Mouse (Mus musculus): ENCODE results near the gene Stat3. TPM values are rescaled to one million over a fixed set of nuclear protein-coding genes. Genes with fewer than 3 reads are reported as not detected.

Gene Stat3
- polyA plus RNA-seq, 1 experiment from 2014 or later, result 34.3 TPM

- no peaks in the 10 kb centered on the region for H3K36me3 ChIP-seq
- H3K4me2 ChIP-seq (replicated peaks), result peak overlapping the region; percentile 17
- H3K27ac ChIP-seq, result no peak overlapping the region
- WGBS, result 6% methylated on average over 6 of the region's 6 CpGs
- no peak overlapping the region for H3K4me3 ChIP-seq (replicated peaks)
- H3K27me3 ChIP-seq, result peaks cover 36% of the 10 kb centered on the region
- H3K4me1 ChIP-seq (replicated peaks), result peaks cover 11% of the 10 kb centered on the region
- no peaks in the 10 kb centered on the region for H3K9me3 ChIP-seq
- ATAC-seq, result peak; percentile 89
- no peak overlapping the region for H3K9ac ChIP-seq (replicated peaks)
Measured at GRCm38 (mm10) chr11:100960540-100960939, 21.2 kb upstream of the Stat3 start.

- Histone ChIP-seq H3K4me1 (replicated peaks) (peaks cover 11% of the 10 kb centered on the region), H3K4me2 (replicated peaks) (no peak overlapping the region), H3K27me3 (peaks cover 31% of the 10 kb centered on the region), H3K4me3 (replicated peaks) (no peak overlapping the region), H3K9ac (replicated peaks) (no peak overlapping the region), H3K9me3 (no peaks in the 10 kb centered on the region), H3K27ac (no peak overlapping the region), H3K36me3 (no peaks in the 10 kb centered on the region)
- no peak for ATAC-seq
- WGBS, result 30% methylated on average over 3 of the region's 3 CpGs
Measured at GRCm38 (mm10) chr11:100959826-100960225, 20.5 kb upstream of the Stat3 start.

- Histone ChIP-seq H3K27me3 (peaks cover 31% of the 10 kb centered on the region), H3K4me2 (replicated peaks) (peak overlapping the region; percentile 45), H3K4me1 (replicated peaks) (peaks cover 11% of the 10 kb centered on the region), H3K27ac (no peak overlapping the region), H3K9ac (replicated peaks) (no peak overlapping the region), H3K36me3 (no peaks in the 10 kb centered on the region), H3K9me3 (no peaks in the 10 kb centered on the region), H3K4me3 (replicated peaks) (peak overlapping the region; percentile 27)
- peak; percentile 8; the same call in 1 of the 2 replicates for ATAC-seq
- WGBS, result 4% methylated on average over 14 of the region's 14 CpGs
Measured at GRCm38 (mm10) chr11:100959464-100959810, 20.1 kb upstream of the Stat3 start.

- WGBS, result 7% methylated on average over 76 of the region's 76 CpGs
- Histone ChIP-seq H3K9ac (replicated peaks) (0 out of 2 replicates have a peak overlapping the region, but pooled peaks have one; percentile 36), H3K4me1 (replicated peaks) (peaks cover 11% of the 10 kb centered on the region), H3K4me2 (replicated peaks) (peak overlapping the region; percentile 45), H3K27ac (no peak overlapping the region), H3K27me3 (peaks cover 31% of the 10 kb centered on the region), H3K4me3 (replicated peaks) (peak overlapping the region; percentile 27), H3K9me3 (no peaks in the 10 kb centered on the region), H3K36me3 (no peaks in the 10 kb centered on the region)
- 0 out of 2 replicates have a peak, but pooled peaks have one; percentile 7 for ATAC-seq
Measured at GRCm38 (mm10) chr11:100958613-100959463, 19.5 kb upstream of the Stat3 start.

- Histone ChIP-seq H3K36me3 (no peaks in the 10 kb centered on the region), H3K4me3 (replicated peaks) (no peak overlapping the region), H3K9me3 (no peaks in the 10 kb centered on the region), H3K9ac (replicated peaks) (no peak overlapping the region), H3K27me3 (peaks cover 31% of the 10 kb centered on the region), H3K4me2 (replicated peaks) (no peak overlapping the region), H3K27ac (no peak overlapping the region), H3K4me1 (replicated peaks) (peaks cover 11% of the 10 kb centered on the region)
- no peak for ATAC-seq
- 37% methylated on average over 6 of the region's 6 CpGs for WGBS
Measured at GRCm38 (mm10) chr11:100957915-100958469, 18.7 kb upstream of the Stat3 start.

- Histone ChIP-seq H3K4me3 (replicated peaks) (no peak overlapping the region), H3K27ac (no peak overlapping the region), H3K4me1 (replicated peaks) (peaks cover 12% of the 10 kb centered on the region), H3K9me3 (no peaks in the 10 kb centered on the region), H3K4me2 (replicated peaks) (no peak overlapping the region), H3K27me3 (peaks cover 31% of the 10 kb centered on the region), H3K9ac (replicated peaks) (0 out of 2 replicates have a peak overlapping the region, but pooled peaks have one; percentile 21), H3K36me3 (no peaks in the 10 kb centered on the region)
- WGBS, result 4% methylated on average over 5 of the region's 5 CpGs
- ATAC-seq, result no peak
Measured at GRCm38 (mm10) chr11:100957244-100957643, 17.9 kb upstream of the Stat3 start.

- no peaks in the 10 kb centered on the region for H3K36me3 ChIP-seq
Measured at GRCm38 (mm10) chr11:100949540-100949939, 10.2 kb upstream of the Stat3 start.

GRCm38 (mm10) chr11:100948317-100948716 lies 9.0 kb upstream of the Stat3 start:
- H3K36me3 ChIP-seq, result no peaks in the 10 kb centered on the region
- peaks cover 3% of the 10 kb centered on the region; the same call in 1 of the 2 replicates for H3K4me1 ChIP-seq (replicated peaks)
- H3K9me3 ChIP-seq, result no peaks in the 10 kb centered on the region
- H3K27me3 ChIP-seq, result no peaks in the 10 kb centered on the region
- no peak for ATAC-seq
- no peak overlapping the region for H3K4me3 ChIP-seq (replicated peaks)
- no peak overlapping the region for H3K9ac ChIP-seq (replicated peaks)
- H3K27ac ChIP-seq, result no peak overlapping the region
- no peak overlapping the region for H3K4me2 ChIP-seq (replicated peaks)
- WGBS, result 62% methylated on average over 4 of the region's 4 CpGs

More at GRCm38 (mm10) chr11:100949540-100949939, 10.2 kb upstream of the Stat3 start:
- no peaks in the 10 kb centered on the region for H3K9me3 ChIP-seq
- WGBS, result 93% methylated on average over 1 of the region's 1 CpGs
- H3K27ac ChIP-seq, result no peak overlapping the region
- ATAC-seq, result no peak
- no peak overlapping the region for H3K4me3 ChIP-seq (replicated peaks)
- peaks cover 3% of the 10 kb centered on the region; the same call in 1 of the 2 replicates for H3K4me1 ChIP-seq (replicated peaks)
- no peaks in the 10 kb centered on the region for H3K27me3 ChIP-seq
- H3K9ac ChIP-seq (replicated peaks), result no peak overlapping the region
- H3K4me2 ChIP-seq (replicated peaks), result no peak overlapping the region

- Histone ChIP-seq H3K9me3 (no peaks in the 10 kb centered on the region), H3K27me3 (no peaks in the 10 kb centered on the region), H3K9ac (replicated peaks) (no peak overlapping the region), H3K4me1 (replicated peaks) (peaks cover 3% of the 10 kb centered on the region; the same call in 1 of the 2 replicates), H3K36me3 (no peaks in the 10 kb centered on the region), H3K4me2 (replicated peaks) (no peak overlapping the region), H3K4me3 (replicated peaks) (no peak overlapping the region), H3K27ac (no peak overlapping the region)
- no peak for ATAC-seq
Measured at GRCm38 (mm10) chr11:100947548-100947947, 8.2 kb upstream of the Stat3 start.

- 48% methylated on average over 4 of the region's 4 CpGs for WGBS
- H3K4me2 ChIP-seq (replicated peaks), result no peak overlapping the region
- no peaks in the 10 kb centered on the region; the same call in 1 of the 2 replicates for H3K27me3 ChIP-seq
- ATAC-seq, result no peak
- no peaks in the 10 kb centered on the region for H3K36me3 ChIP-seq
- H3K4me3 ChIP-seq (replicated peaks), result no peak overlapping the region
- no peak overlapping the region for H3K27ac ChIP-seq
- no peaks in the 10 kb centered on the region for H3K4me1 ChIP-seq (replicated peaks)
- no peak overlapping the region for H3K9ac ChIP-seq (replicated peaks)
- H3K9me3 ChIP-seq, result no peaks in the 10 kb centered on the region
Measured at GRCm38 (mm10) chr11:100946862-100947261, 7.5 kb upstream of the Stat3 start.

- Histone ChIP-seq H3K4me1 (replicated peaks) (peaks cover 16% of the 10 kb centered on the region), H3K9ac (replicated peaks) (no peak overlapping the region), H3K4me2 (replicated peaks) (no peak overlapping the region), H3K27me3 (no peaks in the 10 kb centered on the region; the same call in 1 of the 2 replicates), H3K27ac (no peak overlapping the region), H3K4me3 (replicated peaks) (no peak overlapping the region), H3K9me3 (no peaks in the 10 kb centered on the region), H3K36me3 (no peaks in the 10 kb centered on the region)
- no peak for ATAC-seq
- WGBS, result 96% methylated on average over 1 of the region's 1 CpGs
Measured at GRCm38 (mm10) chr11:100942388-100942787, 3.0 kb upstream of the Stat3 start.

Data from midbrain, embryonic 13.5 days (tissue).